Mouse (Mus musculus) right cerebral cortex, postnatal 10 days (tissue): ENCODE results near the gene Kcnip3.

Experiments
- DNase-seq, 2 experiments: peaks; one replicate each; pipeline ENCODE4 v3.0.0; 2021; ENCODE audit warnings: low spot score in 2 of 2

Gene Kcnip3

GRCm38 (mm10) chr2:127518273-127518672, 3.6 kb downstream of the Kcnip3 start:
- DNase-seq = peak in 1 of 2 experiments; percentile 61

- peak; percentile 66 to 83 for DNase-seq
Observed at GRCm38 (mm10) chr2:127517081-127517480, 4.8 kb downstream of the Kcnip3 start.

- DNase-seq = no peak
Observed at GRCm38 (mm10) chr2:127514380-127515124, 7.3 kb downstream of the Kcnip3 start.

- DNase-seq = no peak
Observed at GRCm38 (mm10) chr2:127513244-127513643, 8.7 kb downstream of the Kcnip3 start.

GRCm38 (mm10) chr2:127511426-127511825, 10.5 kb downstream of the Kcnip3 start:
- no peak for DNase-seq

GRCm38 (mm10) chr2:127507967-127508660, 13.8 kb downstream of the Kcnip3 start:
- DNase-seq = peak; percentile 73 to 74

GRCm38 (mm10) chr2:127507077-127507774, 14.7 kb downstream of the Kcnip3 start:
- DNase-seq = peak; percentile 83 to 90

GRCm38 (mm10) chr2:127506131-127506632, 15.7 kb downstream of the Kcnip3 start:
- no peak for DNase-seq

- no peak for DNase-seq
Observed at GRCm38 (mm10) chr2:127505196-127505595, 16.7 kb downstream of the Kcnip3 start.

GRCm38 (mm10) chr2:127503751-127504549, 17.9 kb downstream of the Kcnip3 start:
- peak; percentile 87 to 88 for DNase-seq

GRCm38 (mm10) chr2:127501061-127501460, 20.8 kb downstream of the Kcnip3 start:
- peak; percentile 65 to 68 for DNase-seq

- peak in 1 of 2 experiments; percentile 70 for DNase-seq
Observed at GRCm38 (mm10) chr2:127498750-127499149, 23.1 kb downstream of the Kcnip3 start.

GRCm38 (mm10) chr2:127496321-127496720, 25.6 kb downstream of the Kcnip3 start:
- DNase-seq = no peak

GRCm38 (mm10) chr2:127484476-127485170, 37.3 kb downstream of the Kcnip3 start:
- DNase-seq = peak; percentile 60 to 62

- DNase-seq = no peak
Observed at GRCm38 (mm10) chr2:127483001-127483400, 38.9 kb downstream of the Kcnip3 start.

GRCm38 (mm10) chr2:127482533-127482911, 39.4 kb downstream of the Kcnip3 start:
- DNase-seq = peak; percentile 56 to 71

GRCm38 (mm10) chr2:127481841-127482532, 39.9 kb downstream of the Kcnip3 start:
- DNase-seq = no peak

- no peak for DNase-seq
Observed at GRCm38 (mm10) chr2:127479763-127480162, 42.1 kb downstream of the Kcnip3 start.

GRCm38 (mm10) chr2:127479210-127479609, 42.7 kb downstream of the Kcnip3 start:
- DNase-seq = no peak

- no peak for DNase-seq
Observed at GRCm38 (mm10) chr2:127472279-127472678, 49.6 kb downstream of the Kcnip3 start.
